Mouse (Mus musculus): ENCODE results near the gene Epo. TPM values are rescaled to one million over a fixed set of nuclear protein-coding genes. Genes with fewer than 3 reads are reported as not detected.

Gene Epo
- total RNA-seq, 2 experiments from 2014 or later = not detected

- no peak for DNase-seq (ENCODE audit: extremely low spot score in 1 of 2, low spot score in 1 of 2)
These were observed 8.9 kb upstream of the Epo start for GRCm38 (mm10) chr5:137541768-137542540.

DNA sequence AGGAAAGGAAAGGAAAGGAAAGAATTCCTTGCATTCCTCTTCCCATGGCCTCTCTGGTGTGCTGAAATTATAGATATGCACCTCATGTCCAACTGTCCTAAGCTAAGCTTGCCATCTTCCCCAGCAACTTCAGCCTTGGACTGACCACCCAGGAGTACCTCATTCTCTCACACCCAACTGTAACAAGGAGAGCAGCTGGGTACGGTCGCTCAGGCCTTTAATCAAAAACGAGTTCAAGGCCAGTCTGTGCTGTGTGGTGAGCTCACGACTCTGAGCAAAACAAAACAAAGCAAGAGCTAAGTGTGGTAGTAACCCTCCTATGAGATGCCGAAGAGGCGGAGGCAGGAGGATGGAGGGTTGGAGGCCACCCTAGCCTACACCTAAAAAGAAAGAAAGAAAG, 7.9 kb upstream of the Epo start:
- DNase-seq (ENCODE audit: extremely low spot score in 1 of 2, low spot score in 1 of 2) = no peak

- DNase-seq (ENCODE audit: extremely low spot score in 1 of 2, low spot score in 1 of 2) = no peak
These were observed 6.3 kb upstream of the Epo start for GRCm38 (mm10) chr5:137539291-137539801.

- no peak for DNase-seq (ENCODE audit: extremely low spot score in 1 of 2, low spot score in 1 of 2)
These were observed 4.4 kb upstream of the Epo start for GRCm38 (mm10) chr5:137537461-137537860.

GRCm38 (mm10) chr5:137535318-137535717, 2.3 kb upstream of the Epo start:
- DNase-seq (ENCODE audit: extremely low spot score in 1 of 2, low spot score in 1 of 2) = no peak

GRCm38 (mm10) chr5:137534762-137535161, 1.7 kb upstream of the Epo start:
- DNase-seq (ENCODE audit: extremely low spot score in 1 of 2, low spot score in 1 of 2) = no peak

DNA sequence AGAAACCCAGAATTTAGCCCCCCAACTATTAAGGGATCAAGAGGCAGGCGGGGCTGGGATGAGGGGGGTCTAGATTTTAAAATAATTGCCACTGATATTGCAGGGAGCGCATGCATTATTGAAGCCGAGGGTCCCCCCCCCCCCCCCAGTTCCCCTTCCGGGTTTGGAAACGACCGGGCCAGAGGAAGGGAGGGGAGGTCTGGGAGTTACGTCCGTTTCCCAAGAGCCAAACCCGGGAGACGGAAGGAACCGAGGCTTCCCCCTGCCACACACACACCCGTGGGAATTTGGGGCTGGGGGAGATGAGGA, 280 bp downstream of the Epo start:
- no peak for DNase-seq (ENCODE audit: extremely low spot score in 1 of 2, low spot score in 1 of 2)

DNA sequence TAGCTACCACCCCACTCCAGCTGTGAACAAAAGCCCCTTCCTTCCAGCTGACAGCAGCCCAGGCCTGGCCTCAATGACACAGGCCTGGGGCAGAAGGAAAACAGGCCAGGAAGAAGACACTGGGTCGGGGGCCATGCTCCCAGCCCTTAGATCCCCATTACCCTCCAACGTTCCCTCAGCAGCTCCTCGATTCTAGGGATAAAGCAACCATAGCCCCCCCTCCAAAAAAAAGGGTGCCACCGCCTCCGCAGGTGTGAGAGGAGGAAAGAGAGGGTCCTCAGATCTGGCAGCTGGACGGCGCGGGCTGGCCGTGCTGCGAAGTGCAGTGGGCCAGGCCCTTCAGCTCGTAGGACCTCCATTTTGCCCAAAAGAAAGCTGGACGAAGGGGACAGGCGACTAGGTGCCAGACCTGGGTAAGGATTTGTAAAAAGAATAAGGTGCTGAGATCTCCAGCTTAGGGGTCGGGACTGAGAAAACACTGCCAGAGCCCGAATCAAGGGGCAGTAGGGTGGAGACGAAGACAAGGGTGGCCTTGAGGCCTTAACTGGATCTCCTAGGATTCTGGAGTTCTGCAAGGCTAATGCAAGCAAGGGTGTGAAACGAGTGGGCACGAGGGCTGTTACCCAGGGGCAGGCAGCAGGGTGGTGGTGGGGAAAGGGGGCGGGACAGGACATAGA, 773 bp downstream of the Epo start:
- DNase-seq (ENCODE audit: extremely low spot score in 1 of 2, low spot score in 1 of 2) = no peak

GRCm38 (mm10) chr5:137531414-137532130, 1.5 kb downstream of the Epo start:
- DNase-seq (ENCODE audit: extremely low spot score in 1 of 2, low spot score in 1 of 2) = peak in 1 of 2 experiments; percentile 60

DNA sequence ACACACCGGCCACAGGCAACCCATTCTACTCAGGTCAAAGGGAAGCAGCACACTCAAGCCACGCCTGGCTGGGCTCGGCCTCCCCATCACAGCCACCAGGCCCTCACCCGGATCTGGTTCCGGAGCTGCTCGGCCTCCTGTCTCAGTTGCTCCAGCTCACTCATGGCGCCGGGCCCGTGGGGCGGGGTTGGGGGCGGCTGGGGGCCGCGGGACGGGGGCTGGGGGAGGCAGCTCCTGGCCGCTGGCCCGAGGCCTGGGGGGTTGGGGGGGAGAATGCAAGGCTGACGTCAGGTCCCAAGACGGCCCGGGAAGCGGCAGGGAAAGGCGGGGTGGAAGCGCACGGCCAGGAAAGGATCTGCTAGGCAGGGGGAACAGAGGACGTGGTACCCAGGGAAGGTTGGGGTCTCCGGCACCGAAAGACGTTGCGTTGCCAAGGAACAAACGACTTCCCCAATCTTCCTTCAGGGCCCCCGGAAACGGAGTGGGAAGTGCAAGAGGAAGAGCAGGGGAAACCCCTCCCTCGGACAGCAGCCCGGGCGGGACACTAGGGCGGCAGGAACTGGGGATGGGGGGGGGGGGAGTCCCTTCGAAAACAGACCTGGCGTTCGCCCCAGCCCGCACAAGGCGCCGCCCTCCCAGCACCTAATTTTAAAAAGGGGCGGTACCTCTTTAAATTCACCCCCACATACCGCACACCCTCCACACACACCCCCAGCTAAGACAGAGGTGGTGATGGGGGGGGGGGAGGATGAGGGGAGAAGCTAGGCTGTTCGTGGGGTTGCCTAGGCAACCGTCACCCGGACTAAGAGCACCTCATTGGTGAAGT, 2.2 kb downstream of the Epo start:
- DNase-seq (ENCODE audit: extremely low spot score in 1 of 2, low spot score in 1 of 2) = peak in 1 of 2 experiments; percentile 52

DNA sequence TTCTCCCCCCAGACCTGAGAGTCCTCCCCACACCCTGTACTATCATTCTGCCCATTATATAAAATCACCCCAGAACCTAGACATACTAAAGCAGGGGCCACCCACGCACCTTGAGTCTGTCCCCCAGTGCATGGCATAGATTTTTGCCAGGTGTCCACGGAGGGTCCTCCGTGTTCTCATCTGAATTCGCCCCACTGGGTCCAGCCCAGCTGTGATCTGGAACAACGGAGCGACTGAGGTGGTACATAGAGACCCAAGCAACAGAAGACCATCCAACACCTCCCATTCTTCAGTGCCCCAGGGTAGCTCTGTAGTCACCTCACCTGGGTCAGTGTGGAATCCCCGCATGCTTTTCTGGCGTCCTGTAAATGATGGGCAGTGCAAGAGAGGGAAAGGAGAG, 3.0 kb downstream of the Epo start:
- no peak for DNase-seq (ENCODE audit: extremely low spot score in 1 of 2, low spot score in 1 of 2)

- DNase-seq (ENCODE audit: extremely low spot score in 1 of 2, low spot score in 1 of 2) = no peak
These were observed 3.6 kb downstream of the Epo start for GRCm38 (mm10) chr5:137529221-137529995.

GRCm38 (mm10) chr5:137528247-137528968, 4.6 kb downstream of the Epo start:
- DNase-seq (ENCODE audit: extremely low spot score in 1 of 2, low spot score in 1 of 2) = no peak

DNA sequence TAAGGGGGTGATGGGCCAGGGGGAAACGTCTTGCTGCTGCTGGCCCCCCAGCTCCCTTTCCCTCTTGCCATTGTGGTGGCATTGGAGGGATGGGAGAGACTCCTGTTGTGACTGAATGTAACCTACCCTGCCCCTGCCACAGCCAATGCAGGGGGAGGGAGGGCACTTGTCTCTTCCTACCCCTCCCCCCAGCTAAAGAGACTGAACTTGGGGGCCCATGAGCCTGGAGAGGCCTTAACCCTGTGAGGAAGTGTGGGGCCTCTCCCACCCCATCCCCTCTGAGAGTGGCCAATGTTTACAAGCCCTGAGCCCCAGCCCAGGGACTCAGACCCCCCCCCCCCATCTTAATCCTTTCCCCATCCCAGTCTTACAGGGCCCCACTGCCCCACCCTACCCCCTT, 5.6 kb downstream of the Epo start:
- no peak for DNase-seq (ENCODE audit: extremely low spot score in 1 of 2, low spot score in 1 of 2)

DNA sequence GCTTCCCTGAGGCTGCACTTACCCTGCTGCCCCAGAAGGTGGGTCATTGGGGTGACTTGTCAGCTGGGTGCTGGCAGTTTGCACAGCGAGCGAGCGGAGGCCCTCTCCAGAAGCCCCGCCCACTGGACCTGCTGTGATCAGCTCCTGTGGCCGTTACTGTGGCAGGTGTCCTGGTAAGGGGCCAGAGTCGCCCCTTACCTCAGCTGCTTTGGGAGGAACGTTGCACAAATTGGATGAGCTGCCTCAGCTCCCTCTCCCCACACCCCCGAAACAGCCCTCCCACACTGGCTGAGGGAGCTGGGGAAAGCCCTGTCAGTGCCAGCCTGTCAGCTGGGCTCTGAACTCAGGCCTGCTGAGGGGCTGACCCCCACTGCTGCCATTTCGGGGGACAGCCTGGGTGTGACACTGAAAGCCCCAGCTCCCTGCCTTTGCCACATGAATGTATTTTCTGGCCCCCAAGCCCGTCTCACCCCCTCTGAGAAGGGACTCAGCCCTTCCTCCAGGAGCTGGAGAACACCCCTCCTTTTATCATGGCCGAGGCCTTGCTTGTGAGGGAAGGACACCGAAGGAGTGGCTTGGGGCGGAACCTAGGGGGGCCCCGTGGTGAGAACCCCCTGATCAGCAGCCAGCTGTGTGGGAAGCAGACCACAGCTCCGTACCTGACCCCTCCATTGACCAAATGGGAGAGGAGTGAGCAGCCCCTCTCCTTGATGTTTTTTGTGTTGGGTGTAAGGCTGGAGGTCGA, 6.7 kb downstream of the Epo start:
- no peak for DNase-seq (ENCODE audit: extremely low spot score in 1 of 2, low spot score in 1 of 2)

DNA sequence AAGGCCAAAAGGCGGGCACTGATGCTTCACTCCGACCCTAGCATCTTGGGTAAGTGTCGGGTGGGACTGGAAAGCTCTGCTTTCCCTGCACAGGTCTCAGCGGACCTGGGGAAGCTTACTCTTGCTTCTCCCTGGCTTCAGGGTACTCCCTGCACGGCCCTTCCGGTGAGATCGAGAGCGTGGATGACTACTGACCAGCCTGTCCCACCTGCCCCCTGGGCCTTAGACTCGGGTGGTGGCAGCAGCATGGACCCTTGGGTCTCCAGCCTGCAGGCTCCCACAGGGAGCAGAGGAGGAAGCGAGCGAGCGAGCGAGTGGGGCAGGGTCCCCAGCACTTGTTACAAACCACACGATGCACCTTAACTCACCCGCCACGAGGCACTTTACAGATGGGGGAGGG, 7.5 kb downstream of the Epo start:
- no peak for DNase-seq (ENCODE audit: extremely low spot score in 1 of 2, low spot score in 1 of 2)

DNA sequence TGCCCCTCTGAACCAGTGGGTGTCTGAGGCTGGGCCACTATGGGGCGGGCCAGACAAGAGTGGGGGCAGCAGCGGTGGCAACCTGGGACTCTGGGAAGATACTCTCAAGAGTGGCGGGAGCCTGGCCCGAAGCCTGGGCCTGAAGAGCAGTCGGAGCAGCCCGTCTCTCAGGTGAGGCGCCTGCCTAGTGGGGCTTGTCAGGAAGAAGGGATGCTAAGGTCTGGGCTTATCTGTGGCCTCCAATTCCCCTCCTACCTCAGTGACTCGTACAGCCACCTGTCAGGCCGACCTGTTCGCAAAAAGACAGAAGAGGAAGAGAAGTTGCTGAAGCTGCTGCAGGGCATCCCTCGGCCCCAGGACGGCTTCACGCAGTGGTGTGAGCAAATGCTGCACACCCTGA, 8.4 kb downstream of the Epo start:
- no peak for DNase-seq (ENCODE audit: extremely low spot score in 1 of 2, low spot score in 1 of 2)

- no peak for DNase-seq (ENCODE audit: extremely low spot score in 1 of 2, low spot score in 1 of 2)
These were observed 8.9 kb downstream of the Epo start for GRCm38 (mm10) chr5:137524251-137524515.
